Mouse (Mus musculus) midbrain, embryonic 12.5 days (tissue): Measurements from ENCODE around the gene Rgs21. TPM values are rescaled to one million over a fixed set of nuclear protein-coding genes. Genes with fewer than 3 reads are reported as not detected.

Experiments used
- ATAC-seq: fragments of 200-750 bp; cut with Nextera tagmentation; 2 replicates; pipeline ENCODE4 v1.8.0; 2017; ENCODE audit warnings: low read depth, moderate TSS enrichment, moderate library complexity; ENCODE audit not compliant: low FRiP score
- H3K27ac ChIP-seq: fragments of 300-500 bp; sonication (generic); replicated peaks from 2 replicates; pipeline ENCODE4 v1.5.1; 2016; ENCODE audit warnings: mild to moderate bottlenecking
- H3K27me3 ChIP-seq: fragments of 300-500 bp; sonication (generic); 2 replicates; pipeline ENCODE4 v1.6.1; 2016; ENCODE audit warnings: mild to moderate bottlenecking
- H3K36me3 ChIP-seq: fragments of 300-500 bp; sonication (generic); 2 replicates; pipeline ENCODE4 v1.6.1; 2016
- H3K4me1 ChIP-seq: fragments of 300-500 bp; sonication (generic); 2 replicates; pipeline ENCODE4 v1.6.1; 2016
- H3K4me2 ChIP-seq: fragments of 300-500 bp; sonication (generic); replicated peaks from 2 replicates; pipeline ENCODE4 v1.6.1; 2016; ENCODE audit warnings: mild to moderate bottlenecking, moderate library complexity
- H3K4me3 ChIP-seq: fragments of 300-500 bp; sonication (generic); 2 replicates; pipeline ENCODE4 v1.5.1; 2016; ENCODE audit warnings: mild to moderate bottlenecking
- H3K9ac ChIP-seq: fragments of 300-500 bp; sonication (generic); replicated peaks from 2 replicates; pipeline ENCODE4 v1.6.1; 2016; ENCODE audit warnings: mild to moderate bottlenecking, moderate library complexity
- H3K9me3 ChIP-seq: fragments of 300-500 bp; sonication (generic); 2 replicates; pipeline ENCODE4 v1.6.1; 2016; ENCODE audit warnings: mild to moderate bottlenecking
- WGBS: fragments of 180-500 bp; shearing (Covaris S2); methylation state at CpG from one replicate; pipeline ENCODE4 v1.1.7; 2016; 5-methylcytosine and 5-hydroxymethylcytosine counted together
- polyA plus RNA-seq: library from polyadenylated mRNA; unstranded; fragments of >200 nt; fragmentation: Nextera tagmentation; extraction: Ambion mirVana; gene quantifications from 2 replicates; pipeline ENCODE4 v1.2.1, GENCODE M21; 2016

Gene Rgs21
- polyA plus RNA-seq, 1 experiment from 2014 or later, result not detected

GRCm38 (mm10) chr1:144498725-144499124 is 68.7 kb downstream of the Rgs21 start:
- Histone ChIP-seq H3K36me3 (no peaks in the 10 kb centered on the region), H3K4me3 (no peak overlapping the region), H3K9ac (no peak overlapping the region), H3K9me3 (no peaks in the 10 kb centered on the region), H3K4me2 (no peak overlapping the region), H3K27ac (no peak overlapping the region), H3K27me3 (no peaks in the 10 kb centered on the region), H3K4me1 (no peaks in the 10 kb centered on the region)
- no peak for ATAC-seq

GRCm38 (mm10) chr1:144498051-144498450 is 69.4 kb downstream of the Rgs21 start:
- H3K9ac ChIP-seq, result no peak overlapping the region
- H3K9me3 ChIP-seq, result no peaks in the 10 kb centered on the region
- H3K4me2 ChIP-seq, result no peak overlapping the region
- no peak overlapping the region for H3K4me3 ChIP-seq
- no peaks in the 10 kb centered on the region for H3K4me1 ChIP-seq
- WGBS, result 55% methylated on average over 3 of the region's 3 CpGs
- no peaks in the 10 kb centered on the region for H3K36me3 ChIP-seq
- ATAC-seq, result no peak
- no peaks in the 10 kb centered on the region for H3K27me3 ChIP-seq
- no peak overlapping the region for H3K27ac ChIP-seq

GRCm38 (mm10) chr1:144493336-144493735 is 74.1 kb downstream of the Rgs21 start:
- Histone ChIP-seq H3K9ac (no peak overlapping the region), H3K4me1 (no peaks in the 10 kb centered on the region), H3K4me3 (no peak overlapping the region), H3K27ac (no peak overlapping the region), H3K27me3 (no peaks in the 10 kb centered on the region), H3K36me3 (no peaks in the 10 kb centered on the region), H3K9me3 (no peaks in the 10 kb centered on the region), H3K4me2 (no peak overlapping the region)
- WGBS, result 78% methylated on average over 1 of the region's 1 CpGs
- no peak for ATAC-seq

DNA sequence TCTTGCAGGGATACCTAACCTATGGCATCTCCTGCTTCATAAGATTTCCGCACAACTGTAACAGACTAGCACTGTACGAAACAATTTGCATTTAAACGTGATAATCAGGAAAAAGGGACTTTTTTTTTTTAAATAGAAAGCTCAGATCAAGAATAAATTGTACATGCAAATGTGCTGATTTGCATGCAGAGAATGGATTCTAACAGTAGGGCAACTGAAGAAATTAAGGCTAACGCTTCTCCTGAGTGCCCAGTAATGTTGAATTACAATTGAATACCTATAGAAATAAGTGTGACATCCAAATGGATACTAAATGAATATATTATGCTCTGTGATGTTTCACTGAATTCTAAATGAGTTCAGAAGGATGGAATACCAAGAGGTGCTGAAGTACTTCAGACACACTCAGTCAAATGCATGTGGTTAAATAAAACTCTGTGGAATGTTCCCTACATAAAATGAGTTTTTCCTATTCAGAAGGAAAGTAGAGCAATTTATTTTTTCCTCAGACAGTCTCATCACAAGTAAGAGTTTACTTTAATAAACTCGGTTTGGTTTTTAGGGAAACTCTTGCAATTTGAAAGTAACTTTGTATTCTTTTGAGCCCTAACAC is 79.1 kb downstream of the Rgs21 start:
- Histone ChIP-seq H3K9ac (no peak overlapping the region), H3K4me1 (no peaks in the 10 kb centered on the region), H3K36me3 (no peaks in the 10 kb centered on the region), H3K4me2 (no peak overlapping the region), H3K27me3 (no peaks in the 10 kb centered on the region), H3K27ac (no peak overlapping the region), H3K9me3 (no peaks in the 10 kb centered on the region), H3K4me3 (no peak overlapping the region)
- no peak for ATAC-seq
- 85% methylated on average over 5 of the region's 5 CpGs for WGBS

Other genes starting within 250 kb of the Rgs21 start
- 0.76 and 1.0 TPM in 2 replicates for gene Rgs18, start 207.8 kb upstream of the Rgs21 start, polyA plus RNA-seq